Mouse (Mus musculus): ENCODE data around the gene Gfi1.

Gene Gfi1

GRCm38 (mm10) chr5:107725435-107726261, at the start of gene Gfi1:
TSS of gene Gfi1 (minus strand) at chr5:107726036.
- no peak for DNase-seq (ENCODE audit: extremely low spot score, low read depth, low spot score)

DNA sequence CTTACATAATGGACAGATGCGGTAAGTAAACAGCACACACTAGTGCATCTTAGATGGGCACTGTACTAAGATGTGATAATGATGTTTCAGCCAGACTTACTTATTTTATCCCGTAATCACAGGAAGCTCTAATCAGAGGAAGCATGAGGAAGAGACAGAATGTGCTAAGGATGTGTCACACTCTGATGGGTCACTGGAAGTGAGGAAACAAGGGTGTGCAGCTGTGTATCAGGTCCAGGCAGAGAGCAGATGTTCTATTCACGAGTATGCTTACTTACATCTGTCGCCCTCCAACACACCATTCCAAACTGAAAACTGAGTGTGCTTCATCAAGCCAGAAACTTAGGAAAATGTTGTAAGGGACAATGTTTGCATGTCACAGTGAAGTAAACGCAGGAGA, 46.2 kb upstream of the Gfi1 start:
- DNase-seq (ENCODE audit: extremely low spot score, low read depth, low spot score), result no peak

- DNase-seq (ENCODE audit: extremely low spot score, low read depth, low spot score), result no peak
Observed at GRCm38 (mm10) chr5:107768224-107768623, 42.4 kb upstream of the Gfi1 start.

GRCm38 (mm10) chr5:107765946-107766345, 40.1 kb upstream of the Gfi1 start:
- no peak for DNase-seq (ENCODE audit: extremely low spot score, low read depth, low spot score)

GRCm38 (mm10) chr5:107764486-107764885, 38.6 kb upstream of the Gfi1 start:
- DNase-seq (ENCODE audit: extremely low spot score, low read depth, low spot score), result no peak

DNA sequence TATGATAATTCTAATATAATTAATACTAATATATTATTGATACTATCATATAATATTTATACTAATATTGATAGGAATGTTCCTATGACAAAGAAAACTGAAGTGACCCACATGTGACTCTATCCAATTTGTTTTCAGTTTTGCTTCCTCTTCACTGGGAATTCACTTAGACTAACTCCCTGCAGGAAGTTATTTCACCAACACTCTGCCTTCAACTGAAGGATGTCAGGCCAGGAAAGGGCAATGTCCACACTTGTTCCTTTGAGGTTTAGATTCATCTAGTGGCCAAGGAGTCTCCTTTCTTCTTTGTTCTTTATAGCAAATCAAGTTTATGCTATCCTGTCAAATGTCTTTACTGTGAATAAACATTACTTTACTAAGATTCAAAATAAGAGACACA, 37.8 kb upstream of the Gfi1 start:
- no peak for DNase-seq (ENCODE audit: extremely low spot score, low read depth, low spot score)

- no peak for DNase-seq (ENCODE audit: extremely low spot score, low read depth, low spot score)
Observed at GRCm38 (mm10) chr5:107759121-107759520, 33.3 kb upstream of the Gfi1 start.

DNA sequence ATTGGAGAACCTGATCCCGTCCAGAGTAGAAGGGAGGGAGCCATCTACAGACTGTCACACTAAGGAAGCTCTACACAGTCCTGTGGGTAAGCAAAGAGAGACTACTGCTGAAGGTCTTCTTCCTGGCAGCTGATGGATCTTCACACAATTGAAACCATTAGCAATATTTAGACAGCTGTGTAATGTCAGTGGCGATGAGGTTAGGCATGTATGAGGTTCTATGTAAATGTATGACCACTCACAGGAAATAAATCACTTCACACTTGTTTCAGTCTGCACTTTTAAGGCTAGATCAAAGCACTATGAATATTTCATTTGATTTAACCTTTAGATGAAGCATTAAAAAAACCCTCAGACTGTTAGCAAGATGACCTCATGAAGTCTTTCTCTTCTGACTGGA, 30.2 kb upstream of the Gfi1 start:
- no peak for DNase-seq (ENCODE audit: extremely low spot score, low read depth, low spot score)

- no peak for DNase-seq (ENCODE audit: extremely low spot score, low read depth, low spot score)
Observed at GRCm38 (mm10) chr5:107754740-107755139, 28.9 kb upstream of the Gfi1 start.

DNA sequence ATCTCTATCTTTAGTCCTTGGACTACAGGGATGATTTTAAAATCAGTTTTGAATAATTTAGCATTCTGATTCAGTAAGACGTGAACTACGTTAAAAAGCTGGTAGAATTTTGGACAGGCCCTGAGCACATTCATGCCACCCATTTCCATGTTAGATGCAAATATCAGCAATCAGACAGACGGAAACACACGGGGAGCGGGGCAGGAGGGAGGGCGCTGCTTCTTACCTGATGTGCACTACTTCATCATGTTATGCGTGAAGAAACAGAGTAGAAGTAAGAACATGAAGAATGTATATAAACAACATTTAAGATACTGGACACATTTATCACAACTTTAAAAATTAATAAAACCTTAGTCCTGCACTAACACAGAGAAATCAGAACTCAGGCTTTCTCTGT, 27.8 kb upstream of the Gfi1 start:
- no peak for DNase-seq (ENCODE audit: extremely low spot score, low read depth, low spot score)

GRCm38 (mm10) chr5:107749229-107749916, 23.5 kb upstream of the Gfi1 start:
- no peak for DNase-seq (ENCODE audit: extremely low spot score, low read depth, low spot score)

GRCm38 (mm10) chr5:107739023-107739422, 13.2 kb upstream of the Gfi1 start:
- no peak for DNase-seq (ENCODE audit: extremely low spot score, low read depth, low spot score)

DNA sequence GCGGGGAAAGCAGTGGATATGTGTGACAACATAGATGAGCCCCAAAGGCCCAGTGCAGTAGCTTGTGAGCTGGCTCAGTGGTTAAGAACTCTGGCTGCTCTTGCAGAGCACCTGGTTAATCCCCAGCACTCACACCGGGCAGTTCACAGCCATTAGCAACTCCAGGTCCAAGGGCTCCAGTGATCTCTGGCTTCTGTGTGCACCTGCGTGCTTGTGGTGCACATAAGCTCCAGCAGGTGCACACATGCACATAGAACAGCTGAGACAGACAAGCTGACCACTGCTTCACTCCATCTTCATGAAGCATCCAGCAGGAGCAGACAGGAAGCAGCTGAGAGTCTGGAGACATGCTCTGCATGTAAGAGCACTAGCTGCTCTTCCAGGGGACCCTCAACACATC, 12.5 kb upstream of the Gfi1 start:
- DNase-seq (ENCODE audit: extremely low spot score, low read depth, low spot score), result no peak

DNA sequence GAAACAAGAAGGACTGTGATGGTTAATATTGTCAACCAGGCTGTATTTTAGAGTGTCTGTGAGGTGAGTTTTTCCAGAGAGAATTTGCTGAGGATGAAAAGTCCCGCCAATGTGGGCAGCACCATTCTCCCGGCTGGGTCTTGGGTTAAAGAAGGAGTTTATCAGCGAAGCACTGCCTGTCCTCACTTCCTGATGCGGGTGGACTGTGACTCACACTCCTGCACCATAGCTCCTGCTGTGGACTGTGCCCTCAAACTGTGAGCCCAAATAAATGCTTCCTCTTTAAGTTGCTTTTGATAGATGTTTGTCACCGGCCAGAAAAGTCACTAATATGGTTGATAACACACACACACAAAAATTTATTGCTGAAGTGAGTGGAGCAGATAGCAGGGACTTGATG, 10.3 kb upstream of the Gfi1 start:
- no peak for DNase-seq (ENCODE audit: extremely low spot score, low read depth, low spot score)

- no peak for DNase-seq (ENCODE audit: extremely low spot score, low read depth, low spot score)
Observed at GRCm38 (mm10) chr5:107731844-107732243, 6.0 kb upstream of the Gfi1 start.

GRCm38 (mm10) chr5:107731408-107731807, 5.6 kb upstream of the Gfi1 start:
- no peak for DNase-seq (ENCODE audit: extremely low spot score, low read depth, low spot score)

DNA sequence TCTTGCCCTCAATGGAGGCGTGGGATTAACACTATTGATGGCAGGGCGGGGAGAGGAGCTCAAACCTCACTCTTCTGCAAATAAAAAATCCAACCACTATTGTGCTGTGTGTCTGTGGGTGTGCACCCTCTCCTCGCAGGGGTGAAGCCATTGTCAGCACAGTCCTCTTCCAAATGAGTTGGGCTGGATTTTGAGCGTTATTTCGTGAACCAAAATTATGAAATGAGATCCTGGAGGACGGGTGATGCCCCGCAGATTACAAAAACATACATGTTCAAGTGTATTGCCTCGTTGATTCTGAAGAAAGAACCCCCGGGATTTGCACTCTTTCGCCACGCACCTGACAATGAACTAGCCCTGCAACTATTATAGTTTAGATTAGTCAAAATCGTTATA, 1.2 kb upstream of the Gfi1 start:
- DNase-seq (ENCODE audit: extremely low spot score, low read depth, low spot score), result no peak

- no peak for DNase-seq (ENCODE audit: extremely low spot score, low read depth, low spot score)
Observed at GRCm38 (mm10) chr5:107726281-107727006, 608 bp upstream of the Gfi1 start.

DNA sequence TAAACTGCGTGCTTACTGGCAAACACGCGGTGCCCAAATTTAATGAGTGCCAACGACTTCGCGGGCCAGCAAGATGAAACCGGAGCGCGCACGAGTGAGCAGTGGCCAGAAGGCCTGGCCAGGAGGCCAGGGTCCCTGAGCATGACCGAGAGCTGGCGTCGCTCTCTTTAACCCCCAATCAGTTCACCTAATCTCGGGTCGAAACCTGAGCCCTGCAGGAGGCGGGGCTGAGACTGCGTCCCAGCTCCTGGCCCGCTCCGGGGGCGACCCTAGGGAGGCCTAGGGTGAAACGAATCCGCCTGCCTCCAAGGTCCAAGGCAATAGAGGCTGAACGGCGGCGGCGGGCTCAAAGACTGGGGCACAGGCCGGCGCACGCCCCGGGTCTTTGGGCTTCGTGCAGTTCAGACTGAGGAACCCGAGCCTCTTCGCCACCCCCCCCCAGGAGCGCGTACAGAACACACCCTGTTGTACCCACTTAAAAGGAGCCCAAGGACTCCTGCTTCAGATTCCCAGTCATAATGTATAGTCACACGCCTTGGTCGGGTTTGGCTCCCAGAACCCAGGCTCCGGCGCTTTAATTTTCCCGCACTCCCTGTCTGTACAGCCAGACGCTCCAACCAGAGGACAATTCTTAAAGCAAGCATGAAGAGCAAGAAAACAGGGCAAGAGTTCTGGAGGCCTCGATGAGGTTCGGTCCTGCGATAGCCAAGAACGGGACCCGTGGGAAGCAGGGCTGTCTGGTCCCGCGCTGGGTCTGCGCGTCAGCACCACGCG, 988 bp downstream of the Gfi1 start:
- no peak for DNase-seq (ENCODE audit: extremely low spot score, low read depth, low spot score)

DNA sequence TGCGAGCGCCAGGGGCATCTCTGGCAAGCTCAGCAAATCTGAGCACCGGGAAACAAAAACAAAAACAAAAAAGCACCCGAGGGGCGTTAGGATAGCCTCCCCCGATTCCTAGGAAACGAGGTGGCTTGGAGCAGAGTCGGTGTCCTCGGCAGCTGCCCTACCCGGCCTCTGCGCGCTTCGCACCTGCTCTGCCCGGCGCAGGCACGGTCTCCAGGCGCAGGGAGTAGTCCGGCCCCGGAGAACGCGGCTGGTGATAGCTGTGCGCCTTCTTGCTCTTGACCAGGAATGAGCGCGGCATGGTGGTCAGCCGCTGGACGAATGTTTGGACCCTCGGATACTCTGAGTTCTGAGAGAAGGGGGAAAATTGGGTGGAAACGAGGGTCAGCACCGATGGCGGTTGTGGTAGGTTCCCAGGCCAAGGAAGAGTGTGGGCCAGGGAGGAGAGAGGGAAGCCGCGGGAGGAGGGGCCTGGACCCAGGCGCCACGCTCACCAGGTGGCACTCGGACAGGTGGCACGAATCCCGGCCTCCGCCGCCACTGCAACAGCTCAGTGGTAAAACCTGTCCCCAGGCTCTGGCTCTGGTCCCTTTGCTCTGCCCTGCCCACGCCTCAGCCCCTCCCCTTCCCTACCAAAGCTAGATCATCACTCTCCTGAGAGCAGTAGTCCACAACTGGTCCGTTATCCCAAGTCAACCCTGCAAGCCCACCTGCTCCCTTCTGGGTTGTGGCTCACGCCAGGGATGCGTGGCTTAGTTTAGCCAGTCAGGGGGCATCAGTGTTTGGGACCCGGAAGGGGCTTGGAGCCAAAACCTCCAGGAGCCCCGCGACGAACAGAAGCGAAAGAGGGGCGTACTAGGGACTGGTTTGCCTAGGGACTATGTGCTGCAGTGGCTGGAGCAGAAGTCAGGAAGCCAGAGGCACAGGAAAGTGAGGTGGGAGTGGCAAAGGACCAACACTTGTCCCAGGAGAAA, 2.0 kb downstream of the Gfi1 start:
- no peak for DNase-seq (ENCODE audit: extremely low spot score, low read depth, low spot score)
